Mouse (Mus musculus) megakaryocyte, embryonic 14.5 days (primary cell): ENCODE results near the gene Tmem97. TPM values are rescaled to one million over a fixed set of nuclear protein-coding genes. Genes with fewer than 3 reads are reported as not detected.
"Not testable (repeated sequence)": the region's sequence is repeated elsewhere in the genome, so short reads cannot be mapped to it uniquely, and the experiment has no call there.

Source experiments
- H3K27me3 ChIP-seq: replicated peaks from 2 replicates; pipeline ENCODE3; 2012; ENCODE audit warnings: inconsistent platforms
- H3K36me3 ChIP-seq: replicated peaks from 2 replicates; pipeline ENCODE3; 2012; ENCODE audit warnings: low read length, inconsistent platforms, mixed read lengths
- H3K4me1 ChIP-seq: 2 replicates; pipeline ENCODE4 v1.6.1; 2012; ENCODE audit warnings: inconsistent platforms
- H3K4me3 ChIP-seq: replicated peaks from 2 replicates; pipeline ENCODE3; 2012; ENCODE audit warnings: moderate library complexity, mild to moderate bottlenecking, inconsistent platforms
- H3K9me3 ChIP-seq: 2 replicates; pipeline ENCODE4 v1.6.1; 2012; ENCODE audit warnings: inconsistent platforms
- FLI1 ChIP-seq: IDR thresholded peaks from 2 replicates; pipeline ENCODE4 v1.6.1; 2012; ENCODE audit warnings: low read length, inconsistent platforms, mixed read lengths
- GATA1 ChIP-seq: IDR thresholded peaks from 3 replicates; pipeline ENCODE4 v1.6.1; 2012; ENCODE audit warnings: mixed read lengths, low read length, inconsistent platforms, borderline replicate concordance
- polyA plus RNA-seq: library from polyadenylated mRNA; stranded (reverse); fragments of >175 nt; gene quantifications from 2 replicates; pipeline ENCODE4 v1.2.3, GENCODE M21; 2012; ENCODE audit warnings: low replicate concordance; ENCODE audit not compliant: insufficient read depth

The Tmem97 gene
- polyA plus RNA-seq, 1 experiment: 24.2 TPM

DNA sequence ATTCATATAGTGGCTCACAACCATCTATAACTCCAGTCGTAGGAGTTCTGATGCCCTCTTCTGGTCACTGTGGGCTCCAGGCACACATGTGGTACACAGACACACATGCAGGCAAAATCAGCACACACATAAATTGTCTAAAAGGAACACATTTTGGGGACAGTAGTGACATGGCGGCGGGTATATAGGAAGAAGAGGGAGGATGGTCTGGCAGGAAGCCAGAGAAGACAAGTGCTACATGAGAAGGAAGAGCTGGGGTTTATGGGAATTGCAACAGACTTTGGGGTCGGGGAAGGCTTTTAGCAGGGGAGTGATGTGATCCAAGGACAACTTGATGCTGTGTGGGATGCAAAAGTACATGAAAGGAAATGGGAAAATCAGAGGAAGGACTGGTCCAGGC lies 16.1 kb downstream of the Tmem97 start:
- Histone ChIP-seq H3K27me3 (peaks cover 6% of the 10 kb centered on the region), H3K4me1 (peaks cover 53% of the 10 kb centered on the region), H3K4me3 (no peak overlapping the region), H3K9me3 (no peaks in the 10 kb centered on the region), H3K36me3 (peaks cover 14% of the 10 kb centered on the region)
- TF ChIP-seq GATA1 (no peak), FLI1 (no peak)

GRCm38 (mm10) chr11:78531515-78531914 lies 19.1 kb downstream of the Tmem97 start:
- H3K4me1 ChIP-seq: peaks cover 27% of the 10 kb centered on the region
- H3K27me3 ChIP-seq: peaks cover 12% of the 10 kb centered on the region
- peaks cover 16% of the 10 kb centered on the region for H3K36me3 ChIP-seq
- H3K4me3 ChIP-seq, H3K9me3 ChIP-seq: not testable (repeated sequence)

GRCm38 (mm10) chr11:78531046-78531445 lies 19.5 kb downstream of the Tmem97 start:
- peaks cover 27% of the 10 kb centered on the region for H3K4me1 ChIP-seq
- H3K4me3 ChIP-seq: no peak overlapping the region
- H3K36me3 ChIP-seq: peaks cover 21% of the 10 kb centered on the region
- TF ChIP-seq GATA1: no peak
- TF ChIP-seq FLI1: no peak
- H3K9me3 ChIP-seq: no peaks in the 10 kb centered on the region
- peaks cover 12% of the 10 kb centered on the region for H3K27me3 ChIP-seq

GRCm38 (mm10) chr11:78530001-78530400 lies 20.6 kb downstream of the Tmem97 start:
- H3K4me3 ChIP-seq: no peak overlapping the region
- H3K27me3 ChIP-seq: peaks cover 12% of the 10 kb centered on the region
- peaks cover 19% of the 10 kb centered on the region for H3K4me1 ChIP-seq
- peaks cover 30% of the 10 kb centered on the region for H3K36me3 ChIP-seq
- no peaks in the 10 kb centered on the region for H3K9me3 ChIP-seq
- TF ChIP-seq GATA1 (no peak), FLI1 (no peak)

DNA sequence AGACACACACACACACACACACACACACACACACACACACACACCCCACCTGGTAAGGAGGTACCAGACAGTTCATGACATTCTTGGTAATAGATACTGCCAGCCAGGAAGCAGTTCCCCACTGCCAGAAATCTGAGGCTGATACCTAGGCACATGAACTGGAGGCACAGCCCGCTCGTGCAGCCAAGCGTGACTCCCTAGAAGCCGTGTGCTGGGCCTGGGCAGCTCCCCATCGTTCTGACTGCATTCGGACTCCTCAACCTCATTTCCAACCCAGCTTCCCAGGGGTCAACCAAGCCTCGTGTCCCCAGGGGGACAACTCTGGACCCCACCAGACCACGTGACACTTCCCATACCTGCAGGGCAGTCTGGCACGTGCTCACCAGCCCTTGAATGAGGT lies 21.9 kb downstream of the Tmem97 start:
- Histone ChIP-seq H3K27me3 (peaks cover 9% of the 10 kb centered on the region), H3K4me1 (peaks cover 14% of the 10 kb centered on the region), H3K9me3 (no peaks in the 10 kb centered on the region), H3K4me3 (no peak overlapping the region), H3K36me3 (peaks cover 42% of the 10 kb centered on the region)
- TF ChIP-seq FLI1 (no peak), GATA1 (no peak)

DNA sequence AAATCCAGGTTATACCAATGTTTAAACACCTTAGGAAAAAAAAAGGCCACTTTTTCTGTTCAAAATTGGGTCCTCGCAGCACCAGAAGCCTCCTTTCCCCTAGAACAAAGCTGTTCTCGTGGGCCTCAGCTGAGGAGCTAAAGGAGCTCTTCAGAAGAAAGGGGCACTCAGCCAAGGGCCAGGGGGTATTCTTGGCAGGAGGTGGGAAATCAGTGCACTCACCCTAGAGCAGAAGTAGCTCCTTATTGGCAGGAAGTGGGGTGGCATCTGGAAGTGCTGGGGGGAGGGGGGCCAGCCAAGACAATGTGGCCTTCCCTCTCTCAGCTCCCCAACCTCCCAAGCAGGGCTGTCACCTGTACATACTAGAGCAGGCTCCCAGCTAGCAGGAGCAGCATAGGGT lies 25.7 kb downstream of the Tmem97 start:
- no peak for TF ChIP-seq FLI1
- TF ChIP-seq GATA1: no peak
- no peak overlapping the region for H3K4me3 ChIP-seq
- peaks cover 6% of the 10 kb centered on the region for H3K27me3 ChIP-seq
- peaks cover 12% of the 10 kb centered on the region for H3K4me1 ChIP-seq
- no peaks in the 10 kb centered on the region for H3K9me3 ChIP-seq
- peaks cover 81% of the 10 kb centered on the region for H3K36me3 ChIP-seq

DNA sequence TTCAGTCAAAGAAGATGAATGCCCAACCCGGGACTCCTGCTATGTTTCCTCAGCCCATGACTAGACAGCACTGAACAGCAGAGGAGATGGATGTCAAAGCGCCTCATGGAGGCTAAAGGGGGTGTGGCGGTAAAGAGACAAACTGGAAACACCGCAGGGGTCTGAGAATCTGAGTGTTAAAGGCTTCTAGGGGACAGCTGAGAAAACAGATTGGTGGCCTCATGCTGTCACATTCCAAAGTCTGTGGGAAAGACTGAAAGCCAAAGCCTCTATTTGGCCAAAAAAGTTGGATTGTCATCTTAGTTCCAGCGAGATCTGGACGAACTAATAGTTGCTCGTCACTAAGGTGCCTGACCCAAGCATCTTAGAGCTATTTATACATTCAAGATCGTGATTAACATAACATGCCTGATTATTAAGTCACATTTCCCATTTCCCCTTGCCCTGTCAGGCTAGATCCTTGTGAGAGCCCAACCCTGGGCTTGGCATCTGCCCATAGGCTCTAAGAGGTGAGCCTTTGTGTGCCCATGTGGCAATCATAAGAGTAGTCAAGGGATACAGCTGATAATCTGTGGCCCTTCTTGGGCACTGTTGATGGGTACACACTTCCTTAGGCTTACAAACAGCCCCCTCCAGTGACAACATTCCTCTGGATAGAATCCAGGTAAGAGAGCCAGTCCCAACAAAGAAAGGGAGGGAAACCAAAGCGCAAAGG lies 27.2 kb downstream of the Tmem97 start:
- H3K4me3 ChIP-seq: no peak overlapping the region
- peaks cover 91% of the 10 kb centered on the region for H3K36me3 ChIP-seq
- H3K4me1 ChIP-seq: peaks cover 12% of the 10 kb centered on the region
- no peaks in the 10 kb centered on the region for H3K9me3 ChIP-seq
- peaks cover 6% of the 10 kb centered on the region for H3K27me3 ChIP-seq
- TF ChIP-seq FLI1 (no peak), GATA1 (no peak)

GRCm38 (mm10) chr11:78522481-78522997 lies 28.0 kb downstream of the Tmem97 start:
- Histone ChIP-seq H3K27me3 (peaks cover 3% of the 10 kb centered on the region), H3K36me3 (peaks cover 93% of the 10 kb centered on the region), H3K4me1 (peaks cover 15% of the 10 kb centered on the region), H3K4me3 (no peak overlapping the region), H3K9me3 (no peaks in the 10 kb centered on the region)
- TF ChIP-seq GATA1 (no peak), FLI1 (no peak)

GRCm38 (mm10) chr11:78521880-78522279 lies 28.7 kb downstream of the Tmem97 start:
- Histone ChIP-seq H3K4me3 (no peak overlapping the region), H3K36me3 (peaks cover 91% of the 10 kb centered on the region), H3K27me3 (no peaks in the 10 kb centered on the region), H3K4me1 (peaks cover 13% of the 10 kb centered on the region), H3K9me3 (no peaks in the 10 kb centered on the region)
- no peak for TF ChIP-seq GATA1
- TF ChIP-seq FLI1: no peak

DNA sequence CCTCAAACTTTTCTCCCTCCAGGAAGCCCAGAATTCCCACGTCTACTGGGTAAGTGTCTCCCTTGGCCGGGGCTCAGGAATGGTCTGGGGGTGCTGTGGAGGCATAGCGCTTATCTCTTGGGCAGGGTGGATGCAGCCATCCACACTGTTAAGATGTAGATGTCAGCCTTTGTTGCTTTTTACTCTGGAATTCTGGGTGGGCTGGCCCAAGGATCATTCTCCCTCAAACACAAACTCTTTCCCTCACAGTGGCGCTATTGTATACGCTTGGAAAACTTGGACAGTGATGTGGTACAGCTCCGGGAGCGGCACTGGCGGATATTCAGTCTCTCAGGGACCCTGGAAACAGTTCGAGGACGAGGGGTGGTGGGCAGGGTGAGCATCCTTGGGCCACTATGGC lies 31.6 kb downstream of the Tmem97 start:
- TF ChIP-seq GATA1 (no peak), FLI1 (no peak)

More for the DNA sequence above, 31.6 kb downstream of the Tmem97 start:
- peaks cover 17% of the 10 kb centered on the region for H3K4me1 ChIP-seq
- H3K36me3 ChIP-seq: peaks cover 94% of the 10 kb centered on the region
- no peak overlapping the region for H3K4me3 ChIP-seq
- H3K9me3 ChIP-seq: no peaks in the 10 kb centered on the region
- no peaks in the 10 kb centered on the region for H3K27me3 ChIP-seq
